Mouse (Mus musculus): ENCODE data around the gene Amigo2. TPM values are rescaled to one million over a fixed set of nuclear protein-coding genes. Genes with fewer than 3 reads are reported as not detected.
A peak's percentile ranks its signal among the peaks of the same experiment; 100 is the strongest.
"Not testable (repeated sequence)": the region's sequence is repeated elsewhere in the genome, so short reads cannot be mapped to it uniquely, and the experiment has no call there.

The Amigo2 gene
- polyA plus RNA-seq, 1 experiment, result 2.5 TPM

DNA sequence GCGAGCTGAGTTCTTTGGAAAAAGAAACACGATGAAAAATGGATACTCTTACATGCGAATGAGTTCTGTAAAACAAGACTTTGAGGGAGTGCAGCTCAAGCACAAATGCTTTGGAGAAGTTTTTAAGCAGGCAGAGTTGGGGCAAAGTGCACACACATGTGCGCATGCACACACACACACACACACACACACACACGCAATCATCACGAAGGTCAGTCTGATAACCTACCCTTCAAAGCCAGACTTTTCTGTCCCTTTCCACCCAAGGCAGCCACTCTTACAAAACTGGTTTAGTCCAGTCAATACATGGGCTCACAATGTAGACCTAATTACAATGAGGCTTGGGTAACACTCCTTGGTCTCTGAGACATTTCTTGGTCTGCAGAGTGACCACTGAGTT lies 13.0 kb downstream of the Amigo2 start:
- TF ChIP-seq POLR2A (IDR thresholded peaks at IDR 0.05; ENCODE audit: control insufficient read depth, extremely low read depth, insufficient read depth, low read length, poor library complexity) (no peak), CTCF (IDR thresholded peaks at IDR 0.05; ENCODE audit: borderline replicate concordance, control insufficient read depth, extremely low read depth, insufficient read depth, low read length, poor library complexity) (no peak)
- Histone ChIP-seq H3K27ac (ENCODE audit: control insufficient read depth, insufficient read depth, low read length) (no peak overlapping the region), H3K27me3 (ENCODE audit: control insufficient read depth, insufficient read depth, low read length) (no peaks in the 10 kb centered on the region), H3K4me3 (ENCODE audit: control insufficient read depth, insufficient read depth, low read length) (no peak overlapping the region), H3K36me3 (ENCODE audit: control insufficient read depth, insufficient read depth, low read length) (no peaks in the 10 kb centered on the region), H3K4me1 (replicated peaks; ENCODE audit: control insufficient read depth, insufficient read depth, low read length) (no peaks in the 10 kb centered on the region)
- WGBS, result 93% methylated on average over 6 of the region's 6 CpGs
- DNase-seq, result no peak

DNA sequence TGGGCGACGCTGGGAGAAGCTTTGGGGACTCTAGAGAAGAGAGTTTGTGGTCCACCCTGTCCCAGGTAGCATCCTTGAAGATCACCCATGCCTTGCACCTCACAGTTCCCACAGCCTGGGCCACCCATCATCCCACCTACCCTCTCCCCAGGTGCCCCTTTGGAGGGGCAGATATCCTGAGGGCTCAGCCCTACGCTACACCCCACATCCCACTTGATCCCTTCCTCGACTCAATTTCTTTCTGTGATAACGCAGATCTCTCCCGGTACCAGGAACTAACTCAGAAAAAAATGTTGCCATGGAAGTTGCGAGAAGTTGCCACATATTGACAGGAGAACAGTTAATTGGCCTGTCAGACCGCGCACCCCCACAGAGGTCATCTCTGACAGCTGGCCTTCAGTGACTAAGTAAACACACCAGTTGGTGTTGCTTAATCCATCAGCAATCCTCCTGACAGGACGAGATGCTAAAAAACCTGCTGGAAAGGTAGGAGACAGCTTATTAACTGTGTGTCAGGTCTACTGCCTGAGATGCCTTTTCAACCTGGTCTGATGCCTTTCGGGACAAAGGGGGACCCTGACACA lies 17.5 kb downstream of the Amigo2 start:
- Histone ChIP-seq H3K4me1 (replicated peaks; ENCODE audit: control insufficient read depth, insufficient read depth, low read length) (no peaks in the 10 kb centered on the region), H3K36me3 (ENCODE audit: control insufficient read depth, insufficient read depth, low read length) (no peaks in the 10 kb centered on the region), H3K27ac (ENCODE audit: control insufficient read depth, insufficient read depth, low read length) (no peak overlapping the region), H3K4me3 (ENCODE audit: control insufficient read depth, insufficient read depth, low read length) (no peak overlapping the region), H3K27me3 (ENCODE audit: control insufficient read depth, insufficient read depth, low read length) (no peaks in the 10 kb centered on the region)
- DNase-seq, result no peak
- WGBS, result 96% methylated on average over 11 of the region's 11 CpGs
- no peak for TF ChIP-seq CTCF (IDR thresholded peaks at IDR 0.05; ENCODE audit: borderline replicate concordance, control insufficient read depth, extremely low read depth, insufficient read depth, low read length, poor library complexity)
- no peak for TF ChIP-seq POLR2A (IDR thresholded peaks at IDR 0.05; ENCODE audit: control insufficient read depth, extremely low read depth, insufficient read depth, low read length, poor library complexity)

DNA sequence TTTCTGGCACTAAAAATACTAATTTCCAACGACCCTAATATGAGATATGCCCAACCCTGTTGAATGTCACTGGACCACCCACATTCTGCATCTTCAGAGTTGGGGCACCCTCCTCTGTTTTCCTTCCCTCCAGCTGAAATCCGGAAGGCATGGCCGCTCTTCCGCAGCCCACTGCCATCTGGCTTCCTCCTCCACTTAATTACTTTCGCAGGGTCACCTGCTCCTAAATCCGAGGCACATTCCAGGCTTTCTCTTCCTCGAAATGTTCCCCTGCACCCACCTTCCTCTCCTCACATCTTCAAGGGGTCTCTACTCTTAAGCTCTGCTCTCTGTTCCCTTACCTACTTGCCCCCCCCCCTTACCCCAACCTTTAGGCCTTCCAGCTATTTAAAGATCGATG lies 23.1 kb downstream of the Amigo2 start:
- WGBS, result 90% methylated on average over 8 of the region's 8 CpGs
- no peak for DNase-seq
- no peak for TF ChIP-seq POLR2A (IDR thresholded peaks at IDR 0.05; ENCODE audit: control insufficient read depth, extremely low read depth, insufficient read depth, low read length, poor library complexity)
- TF ChIP-seq CTCF (IDR thresholded peaks at IDR 0.05; ENCODE audit: borderline replicate concordance, control insufficient read depth, extremely low read depth, insufficient read depth, low read length, poor library complexity), result no peak

DNA sequence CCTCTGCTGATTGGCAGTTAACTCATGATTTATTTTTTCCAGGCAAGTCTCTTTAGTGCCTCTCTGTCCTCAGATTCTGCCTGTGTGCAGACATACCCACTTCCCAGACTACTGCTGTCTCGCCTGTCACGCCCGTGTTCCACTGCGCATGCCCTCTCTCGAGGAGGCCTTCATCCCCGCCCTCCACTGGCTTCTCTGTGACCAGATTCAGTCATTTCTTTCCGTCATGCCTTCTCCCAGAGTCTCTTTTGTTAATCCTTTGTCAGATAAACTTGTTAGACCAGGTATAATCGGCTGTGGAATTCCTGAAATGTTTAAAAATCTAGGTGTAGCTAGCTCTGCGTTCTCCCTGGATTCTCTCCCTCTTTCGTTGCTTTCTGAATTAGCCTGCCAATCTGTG lies 23.7 kb downstream of the Amigo2 start:
- no peak for DNase-seq
- H3K36me3 ChIP-seq (ENCODE audit: control insufficient read depth, insufficient read depth, low read length), result no peaks in the 10 kb centered on the region
- no peaks in the 10 kb centered on the region for H3K4me1 ChIP-seq (replicated peaks; ENCODE audit: control insufficient read depth, insufficient read depth, low read length)
- WGBS, result 96% methylated on average over 10 of the region's 10 CpGs
- TF ChIP-seq POLR2A (IDR thresholded peaks at IDR 0.05; ENCODE audit: control insufficient read depth, extremely low read depth, insufficient read depth, low read length, poor library complexity) (no peak), CTCF (IDR thresholded peaks at IDR 0.05; ENCODE audit: borderline replicate concordance, control insufficient read depth, extremely low read depth, insufficient read depth, low read length, poor library complexity) (no peak)
- no peaks in the 10 kb centered on the region for H3K27me3 ChIP-seq (ENCODE audit: control insufficient read depth, insufficient read depth, low read length)
- H3K4me3 ChIP-seq (ENCODE audit: control insufficient read depth, insufficient read depth, low read length), result no peak overlapping the region
- no peak overlapping the region for H3K27ac ChIP-seq (ENCODE audit: control insufficient read depth, insufficient read depth, low read length)

More for the DNA sequence above, 23.1 kb downstream of the Amigo2 start:
- H3K27me3 ChIP-seq (ENCODE audit: control insufficient read depth, insufficient read depth, low read length), result no peaks in the 10 kb centered on the region
- no peak overlapping the region for H3K27ac ChIP-seq (ENCODE audit: control insufficient read depth, insufficient read depth, low read length)
- H3K36me3 ChIP-seq (ENCODE audit: control insufficient read depth, insufficient read depth, low read length), result no peaks in the 10 kb centered on the region
- H3K4me3 ChIP-seq (ENCODE audit: control insufficient read depth, insufficient read depth, low read length), result no peak overlapping the region
- H3K4me1 ChIP-seq (replicated peaks; ENCODE audit: control insufficient read depth, insufficient read depth, low read length), result no peaks in the 10 kb centered on the region

DNA sequence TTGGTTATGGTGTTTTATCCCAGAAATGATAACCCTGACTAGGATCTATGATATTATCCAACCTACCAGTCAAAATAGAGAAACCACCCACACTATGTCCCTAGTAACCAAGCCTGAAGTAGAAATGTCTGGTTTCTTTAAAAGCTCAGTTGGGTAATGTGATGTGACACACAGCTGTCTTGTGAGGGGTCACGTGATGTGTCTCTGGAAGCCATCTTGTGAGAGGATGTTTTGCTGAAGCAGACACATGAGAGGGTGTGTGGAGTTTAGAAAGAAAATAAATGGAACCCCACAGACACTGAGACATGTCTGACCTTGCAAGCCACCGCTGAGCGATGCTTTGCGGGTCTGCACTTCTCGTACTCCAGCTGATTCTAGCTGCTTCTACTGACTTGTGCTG lies 30.2 kb downstream of the Amigo2 start:
- H3K36me3 ChIP-seq (ENCODE audit: control insufficient read depth, insufficient read depth, low read length), result no peaks in the 10 kb centered on the region
- H3K27ac ChIP-seq (ENCODE audit: control insufficient read depth, insufficient read depth, low read length), result no peak overlapping the region
- WGBS, result 99% methylated on average over 5 of the region's 5 CpGs
- TF ChIP-seq CTCF (IDR thresholded peaks at IDR 0.05; ENCODE audit: borderline replicate concordance, control insufficient read depth, extremely low read depth, insufficient read depth, low read length, poor library complexity) (no peak), POLR2A (IDR thresholded peaks at IDR 0.05; ENCODE audit: control insufficient read depth, extremely low read depth, insufficient read depth, low read length, poor library complexity) (no peak)
- H3K4me3 ChIP-seq (ENCODE audit: control insufficient read depth, insufficient read depth, low read length), result no peak overlapping the region
- H3K27me3 ChIP-seq (ENCODE audit: control insufficient read depth, insufficient read depth, low read length), result no peaks in the 10 kb centered on the region
- DNase-seq, result no peak
- H3K4me1 ChIP-seq (replicated peaks; ENCODE audit: control insufficient read depth, insufficient read depth, low read length), result peaks cover 3% of the 10 kb centered on the region; the same call in 1 of the 2 replicates

DNA sequence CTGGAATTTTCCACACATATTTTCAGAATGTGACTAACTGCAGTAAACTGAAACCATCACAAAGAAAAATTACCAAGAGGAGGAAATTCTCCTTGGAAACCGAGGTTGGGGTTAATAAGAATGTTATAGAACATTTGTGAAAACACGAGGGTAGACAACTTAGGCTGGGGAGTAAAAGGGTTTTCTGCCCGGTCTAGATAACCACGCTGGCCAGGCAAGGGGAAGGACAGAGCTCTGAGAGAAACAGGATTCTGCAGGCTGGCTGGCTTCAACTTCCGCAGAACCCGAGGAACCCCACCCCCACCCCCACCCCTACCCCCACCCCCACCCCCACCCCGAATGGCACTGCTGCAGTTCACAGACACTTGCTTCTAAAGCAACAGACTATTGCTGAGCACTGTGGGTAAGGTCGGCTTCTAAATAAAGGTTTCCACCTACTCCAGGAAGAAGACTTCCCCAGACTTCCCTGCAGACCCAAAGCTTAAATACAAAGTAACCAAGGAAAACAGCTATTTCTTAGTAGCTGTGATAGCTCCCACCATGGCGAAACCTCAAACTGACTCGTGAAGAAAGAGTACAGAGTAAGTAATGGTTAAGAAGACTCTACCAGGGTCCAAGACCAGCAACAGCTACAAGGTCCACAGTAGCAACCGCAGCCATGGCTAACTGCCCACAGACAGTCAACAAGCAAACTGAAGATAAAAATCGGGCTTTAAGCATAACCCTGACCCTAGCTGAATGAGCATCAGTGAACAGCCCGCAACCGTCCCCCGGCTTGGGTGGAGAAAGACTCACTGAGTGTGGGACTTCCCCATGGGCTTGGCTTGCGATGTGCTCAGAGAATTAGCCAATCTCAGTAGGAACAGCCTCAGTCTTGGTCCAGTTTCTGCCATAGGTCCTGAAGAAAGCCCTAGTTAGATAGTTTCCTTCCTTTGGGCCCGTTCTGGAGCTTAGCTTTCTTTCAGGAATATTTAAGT lies 34.3 kb downstream of the Amigo2 start:
- Histone ChIP-seq H3K36me3 (ENCODE audit: control insufficient read depth, insufficient read depth, low read length) (no peaks in the 10 kb centered on the region), H3K4me3 (ENCODE audit: control insufficient read depth, insufficient read depth, low read length) (peak overlapping the region; percentile 14; the same call in 1 of the 2 replicates), H3K27me3 (ENCODE audit: control insufficient read depth, insufficient read depth, low read length) (no peaks in the 10 kb centered on the region), H3K27ac (ENCODE audit: control insufficient read depth, insufficient read depth, low read length) (peak overlapping the region; percentile 49; the same call in 1 of the 2 replicates), H3K4me1 (replicated peaks; ENCODE audit: control insufficient read depth, insufficient read depth, low read length) (peaks cover 3% of the 10 kb centered on the region; the same call in 1 of the 2 replicates)
- TF ChIP-seq CTCF (IDR thresholded peaks at IDR 0.05; ENCODE audit: borderline replicate concordance, control insufficient read depth, extremely low read depth, insufficient read depth, low read length, poor library complexity) (no peak), POLR2A (IDR thresholded peaks at IDR 0.05; ENCODE audit: control insufficient read depth, extremely low read depth, insufficient read depth, low read length, poor library complexity) (no peak)
- DNase-seq, result no peak
- WGBS, result 27% methylated on average over 17 of the region's 17 CpGs

DNA sequence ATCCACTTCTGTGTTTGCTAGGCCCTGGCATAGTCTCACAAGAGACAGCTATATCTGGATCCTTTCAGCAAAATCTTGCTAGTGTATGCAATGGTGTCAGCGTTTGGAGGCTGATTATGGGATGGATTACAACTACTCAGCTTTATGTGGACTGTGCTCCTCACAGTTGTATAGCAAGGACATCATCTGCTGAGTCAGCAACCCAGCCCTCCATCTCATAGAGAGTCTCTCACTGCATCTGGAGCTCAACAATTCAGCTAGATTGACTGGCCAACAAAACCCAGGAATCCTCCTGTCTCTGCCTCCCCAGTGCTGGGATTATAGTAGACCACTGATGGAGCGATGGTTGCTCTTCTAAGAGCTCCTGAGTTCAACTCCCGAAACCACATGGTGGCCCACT lies 37.3 kb downstream of the Amigo2 start:
- not testable (repeated sequence) for H3K27me3 ChIP-seq (ENCODE audit: control insufficient read depth, insufficient read depth, low read length); DNase-seq; H3K36me3 ChIP-seq (ENCODE audit: control insufficient read depth, insufficient read depth, low read length); H3K27ac ChIP-seq (ENCODE audit: control insufficient read depth, insufficient read depth, low read length); H3K4me1 ChIP-seq (replicated peaks; ENCODE audit: control insufficient read depth, insufficient read depth, low read length); H3K4me3 ChIP-seq (ENCODE audit: control insufficient read depth, insufficient read depth, low read length)
- 88% methylated on average over 3 of the region's 3 CpGs for WGBS

Data from thymus, adult 2 months (tissue).